Mouse (Mus musculus) T-cell, adult 2 months (primary cell): ENCODE results near the gene Stoml1.
"Not testable (repeated sequence)": the region's sequence is repeated elsewhere in the genome, so short reads cannot be mapped to it uniquely, and the experiment has no call there.

Experiments
- DNase-seq: peaks from one replicate; pipeline ENCODE4 v3.0.0; 2022; ENCODE audit warnings: low spot score

Gene Stoml1

DNA sequence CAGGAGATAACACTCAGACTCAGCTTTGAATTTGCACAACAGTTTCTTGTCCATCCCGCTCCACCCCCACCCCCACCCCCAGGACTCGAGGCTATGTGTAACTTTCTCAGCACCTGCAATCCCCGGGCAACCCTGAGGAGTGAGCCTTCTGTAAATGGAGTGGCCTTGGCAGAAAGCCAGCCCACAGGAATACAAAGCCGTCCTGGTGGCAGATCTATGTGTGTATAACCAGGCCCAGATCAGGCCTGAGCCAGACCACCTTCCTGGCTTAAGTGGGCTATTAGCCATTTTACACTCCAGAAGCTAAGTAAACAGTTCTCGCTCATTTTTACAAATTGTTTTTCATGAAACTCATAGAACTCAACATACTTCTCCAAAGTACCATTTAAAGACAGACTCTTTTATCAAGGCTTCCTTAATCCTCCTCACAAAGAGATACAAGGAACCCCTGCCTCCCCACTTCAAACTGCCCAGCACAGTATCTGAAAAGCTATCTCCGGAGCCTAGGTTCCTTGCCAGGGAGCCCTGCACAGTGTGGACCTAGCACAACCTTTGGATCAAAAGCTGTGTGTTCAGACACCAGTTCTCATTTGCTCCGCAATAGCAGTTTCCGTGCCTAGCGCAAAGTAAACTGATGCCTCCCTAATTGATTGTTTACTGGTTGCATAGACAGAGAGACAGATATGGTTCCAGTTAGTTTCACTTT lies 11.0 kb upstream of the Stoml1 start:
- no peak for DNase-seq

DNA sequence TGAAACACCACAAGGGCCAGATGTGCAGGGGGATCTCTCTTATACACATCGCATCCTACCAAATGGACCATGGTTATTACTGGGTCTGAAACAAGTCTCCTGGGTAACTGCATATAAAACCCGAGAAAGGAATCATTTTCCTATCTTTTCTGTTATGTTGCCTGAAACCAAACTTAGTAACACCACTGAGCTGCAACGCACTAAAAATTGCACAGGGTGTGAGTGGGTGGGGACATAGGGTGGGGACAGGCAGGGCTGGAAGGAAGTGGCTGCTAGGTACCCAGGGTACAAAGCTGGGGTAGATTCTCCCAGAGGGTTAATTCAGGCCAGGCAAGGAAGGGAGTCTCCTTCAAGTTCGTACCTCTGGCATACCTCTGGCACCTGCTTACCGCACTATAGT lies 10.3 kb upstream of the Stoml1 start:
- no peak for DNase-seq

GRCm38 (mm10) chr9:58243696-58244095 lies 9.3 kb upstream of the Stoml1 start:
- DNase-seq, result no peak

DNA sequence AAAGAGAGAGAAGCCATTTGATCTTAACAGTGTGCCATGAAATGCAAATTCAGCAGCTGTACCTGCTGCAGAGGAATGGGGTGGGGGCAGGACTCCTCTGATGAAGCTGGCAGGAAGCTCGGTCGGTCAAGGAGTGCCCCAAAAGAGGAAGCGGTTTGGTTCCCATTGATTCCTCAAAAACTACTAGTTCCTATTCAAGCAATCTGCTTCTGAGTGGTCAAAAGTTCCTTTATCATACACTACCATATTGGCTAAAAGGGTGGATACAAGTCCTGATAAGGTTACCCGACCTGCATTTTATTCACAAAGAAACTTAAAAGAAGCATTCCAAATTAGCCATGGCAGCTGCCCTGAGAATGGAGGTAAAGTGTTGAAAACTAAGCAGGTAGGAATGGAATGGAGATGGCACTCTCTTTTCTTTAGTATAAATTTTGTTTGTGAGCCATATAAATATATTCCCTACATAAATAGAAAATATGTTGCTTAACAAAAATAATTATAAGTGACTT lies 6.8 kb upstream of the Stoml1 start:
- no peak for DNase-seq

GRCm38 (mm10) chr9:58247064-58247759 lies 5.8 kb upstream of the Stoml1 start:
- peak; percentile 81 for DNase-seq

- no peak for DNase-seq
Observed at GRCm38 (mm10) chr9:58248746-58249413, 4.1 kb upstream of the Stoml1 start.

DNA sequence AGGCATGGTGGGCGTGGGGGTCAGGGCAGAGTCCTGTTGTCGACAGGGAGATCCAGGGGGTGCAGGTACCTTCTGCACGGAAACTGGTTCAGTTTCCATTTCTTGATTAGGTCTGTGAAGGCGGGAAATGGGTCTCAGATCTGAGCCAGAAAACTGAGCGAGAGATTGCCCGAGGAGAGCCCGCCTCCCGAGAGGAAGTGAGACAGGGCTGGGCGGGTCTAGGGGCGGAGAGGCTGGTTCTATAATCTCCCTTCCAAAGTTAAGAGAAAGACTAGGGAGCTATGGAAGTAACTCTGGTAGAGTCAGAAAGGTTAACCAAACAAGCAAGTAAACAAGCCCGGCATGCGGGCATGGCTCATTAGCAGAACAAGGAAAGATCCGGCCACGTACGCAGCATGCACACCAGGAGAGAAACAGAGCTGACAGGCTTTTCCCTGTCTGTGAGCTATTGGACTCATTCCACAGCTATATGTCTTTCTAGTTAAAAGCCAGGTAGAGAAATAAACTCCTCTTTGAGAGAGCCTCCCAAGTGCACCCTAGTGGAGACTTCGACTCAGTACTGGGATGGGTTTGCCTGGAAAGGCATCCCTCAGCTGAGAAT lies 3.3 kb upstream of the Stoml1 start, which contains the start of gene Pml:
TSS of gene Pml (minus strand) at position 195 of the 601 bp plus-strand sequence.
- DNase-seq, result peak; percentile 77

DNA sequence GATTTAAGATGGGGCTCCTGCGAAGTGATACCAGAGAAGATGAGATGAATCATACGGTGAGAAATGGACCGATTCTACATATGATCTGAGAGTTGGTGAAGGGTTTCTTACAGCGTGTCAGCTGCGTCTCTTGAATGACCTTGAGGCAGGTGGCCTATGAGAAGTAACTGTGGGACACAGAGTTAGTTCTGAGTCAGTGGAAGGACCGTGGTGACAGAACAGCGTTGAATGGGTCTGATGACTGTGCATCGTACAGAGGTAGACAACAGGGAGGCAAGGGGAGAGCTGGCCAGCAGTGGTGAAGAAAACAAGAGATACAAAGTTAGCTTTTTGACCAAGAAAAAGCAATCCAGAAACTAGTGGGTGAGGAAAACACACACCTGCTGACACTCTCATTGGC lies 2.6 kb upstream of the Stoml1 start:
- no peak for DNase-seq

DNA sequence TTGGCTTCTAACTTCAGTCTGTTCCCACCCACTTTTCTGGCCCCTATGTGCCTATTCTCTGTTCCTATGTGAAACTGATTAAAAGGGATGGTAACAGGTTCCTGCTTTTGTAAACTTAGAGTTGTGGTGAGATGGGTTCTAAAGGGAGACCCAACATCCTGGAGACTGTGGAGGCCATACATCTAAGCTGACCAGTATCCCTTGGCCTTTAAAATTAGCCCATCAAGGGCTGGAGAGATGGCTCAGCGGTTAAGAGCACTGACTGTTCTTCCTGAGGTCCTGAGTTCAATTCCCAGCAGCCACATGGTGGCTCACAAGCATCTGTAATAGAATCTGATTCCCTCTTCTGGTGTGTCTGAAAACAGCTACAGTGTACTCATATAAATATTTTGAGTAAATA lies 2.2 kb upstream of the Stoml1 start:
- not testable (repeated sequence) for DNase-seq

- DNase-seq, result not testable (repeated sequence)
Observed at GRCm38 (mm10) chr9:58253805-58254122, 800 bp downstream of the Stoml1 start.

GRCm38 (mm10) chr9:58255105-58255504 lies 2.1 kb downstream of the Stoml1 start:
- DNase-seq, result no peak

GRCm38 (mm10) chr9:58255704-58256685 lies 3.0 kb downstream of the Stoml1 start:
- no peak for DNase-seq

GRCm38 (mm10) chr9:58262507-58262906 lies 9.5 kb downstream of the Stoml1 start:
- DNase-seq, result no peak

DNA sequence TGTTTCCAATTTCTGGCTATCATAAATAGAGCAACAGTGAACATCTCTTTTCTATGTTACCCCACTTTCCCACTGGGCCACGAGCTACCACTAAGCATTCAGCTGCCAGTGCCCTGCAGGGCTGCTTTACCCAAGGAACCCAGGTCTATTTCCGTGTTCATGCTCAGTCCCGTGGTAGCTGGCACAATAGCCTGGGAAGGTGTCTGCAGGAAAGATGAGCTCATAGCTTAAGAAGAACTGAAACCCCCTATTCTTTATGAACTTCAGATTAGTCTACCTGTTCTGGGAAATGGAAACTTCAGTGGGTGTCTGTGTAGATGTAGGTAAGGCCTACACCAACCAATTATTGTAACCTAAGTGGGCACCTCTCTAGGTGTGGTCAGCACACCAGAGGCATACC lies 12.4 kb downstream of the Stoml1 start:
- DNase-seq, result no peak

GRCm38 (mm10) chr9:58266571-58267011 lies 13.6 kb downstream of the Stoml1 start:
- no peak for DNase-seq

- no peak for DNase-seq
Observed at GRCm38 (mm10) chr9:58267046-58267445, 14.1 kb downstream of the Stoml1 start.

- DNase-seq, result peak; percentile 72
Observed at GRCm38 (mm10) chr9:58268384-58269313, 15.7 kb downstream of the Stoml1 start.

- no peak for DNase-seq
Observed at GRCm38 (mm10) chr9:58270081-58270480, 17.1 kb downstream of the Stoml1 start.

GRCm38 (mm10) chr9:58271109-58271508 lies 18.1 kb downstream of the Stoml1 start:
- peak; percentile 74 for DNase-seq

GRCm38 (mm10) chr9:58271551-58271950 lies 18.6 kb downstream of the Stoml1 start:
- not testable (repeated sequence) for DNase-seq
